Mouse (Mus musculus) 3T3-L1 (cell line): ENCODE data around the gene Pms1.
A peak's percentile ranks its signal among the peaks of the same experiment; 100 is the strongest.
"Not testable (repeated sequence)": the region's sequence is repeated elsewhere in the genome, so short reads cannot be mapped to it uniquely, and the experiment has no call there.

Source experiments
- DNase-seq: peaks from one replicate; pipeline ENCODE4 v3.0.0-alpha.2; 2015; ENCODE audit warnings: low read depth, low spot score

Pms1 gene

DNA sequence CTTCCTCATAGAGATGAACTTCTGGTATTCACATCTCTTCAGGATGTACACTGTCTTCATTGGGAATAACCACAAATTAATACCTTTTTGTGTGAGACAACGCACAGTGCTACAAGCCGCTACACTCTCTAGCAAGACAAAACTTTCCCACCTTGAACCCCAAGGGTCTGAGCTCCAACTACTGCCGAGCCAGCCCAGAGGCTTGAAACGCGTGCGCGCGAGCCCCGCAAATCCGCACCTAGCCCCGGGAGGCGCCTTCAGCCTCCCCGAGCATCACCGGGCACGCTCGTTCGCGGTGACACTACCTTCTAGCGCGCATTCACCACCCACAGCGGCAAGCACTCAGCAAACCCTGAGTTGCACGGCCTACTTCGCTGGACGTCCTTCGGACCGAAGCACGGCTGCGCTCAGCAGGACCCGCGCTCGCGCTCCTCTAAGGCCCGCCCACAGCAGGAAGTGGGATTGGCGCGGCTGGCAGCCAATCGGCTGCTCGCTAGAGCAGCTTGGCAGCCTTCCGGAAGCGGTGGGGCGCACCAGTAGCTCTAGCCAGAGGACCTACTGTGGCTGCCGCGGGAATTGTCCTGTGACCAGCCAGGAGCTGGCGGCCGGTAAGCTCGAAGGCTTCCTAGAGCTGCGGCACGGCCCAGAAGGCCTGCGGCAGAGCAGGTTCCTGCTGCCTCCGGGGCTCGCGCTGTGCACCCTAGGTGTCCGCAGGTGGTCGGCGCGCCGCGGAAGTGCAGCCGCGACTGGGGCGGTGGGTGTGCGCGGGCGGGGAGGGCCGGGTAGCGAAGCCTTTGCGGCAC is at the start of gene Pms1, which contains the start of the genes Ormdl1 and Gm28778:
Gene Pms1 (minus strand): TSS at position 438 of the 803 bp plus-strand sequence.
Gene Ormdl1 (plus strand): TSS at position 515 of the 803 bp plus-strand sequence.
Gene Gm28778 (plus strand): TSS at position 531 of the 803 bp plus-strand sequence.
- peak; percentile 95 for DNase-seq

DNA sequence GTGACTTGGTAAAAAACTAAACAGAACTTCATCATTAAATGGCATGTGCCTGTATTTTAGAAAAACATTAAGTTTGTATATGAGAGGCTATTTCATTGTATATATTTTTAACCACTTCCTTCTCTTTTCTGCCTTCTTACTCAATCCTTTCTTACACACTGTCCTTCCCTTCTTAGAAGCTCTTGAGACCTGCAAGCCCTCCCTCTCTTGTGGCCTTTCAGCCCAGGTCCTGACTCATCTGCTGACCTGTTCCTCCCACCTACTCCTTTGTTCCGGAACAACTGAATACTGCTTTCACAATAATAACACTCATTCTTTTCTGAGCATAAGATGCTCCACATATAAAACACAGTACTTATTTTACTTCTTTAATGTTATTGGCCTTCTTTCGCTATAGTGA is 44.3 kb upstream of the Pms1 start:
- no peak for DNase-seq

DNA sequence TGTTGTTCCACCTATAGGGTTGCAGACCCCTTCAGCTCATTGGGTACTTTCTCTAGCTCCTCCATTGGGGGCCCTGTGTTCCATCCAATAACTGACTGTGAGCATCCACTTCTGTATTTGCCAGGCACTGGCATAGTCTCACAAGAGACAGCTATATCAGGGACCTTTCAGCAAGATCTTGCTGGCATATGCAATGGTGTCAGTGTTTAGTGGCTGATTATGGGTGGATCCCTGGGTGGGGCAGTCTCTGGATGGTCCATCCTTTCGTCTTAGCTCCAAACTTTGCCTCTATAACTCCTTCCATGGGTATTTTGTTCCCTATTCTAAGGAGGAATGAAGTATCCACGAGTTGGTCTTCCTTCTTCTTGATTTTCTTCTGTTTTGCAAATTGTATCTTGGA is 40.6 kb upstream of the Pms1 start:
- not testable (repeated sequence) for DNase-seq

DNA sequence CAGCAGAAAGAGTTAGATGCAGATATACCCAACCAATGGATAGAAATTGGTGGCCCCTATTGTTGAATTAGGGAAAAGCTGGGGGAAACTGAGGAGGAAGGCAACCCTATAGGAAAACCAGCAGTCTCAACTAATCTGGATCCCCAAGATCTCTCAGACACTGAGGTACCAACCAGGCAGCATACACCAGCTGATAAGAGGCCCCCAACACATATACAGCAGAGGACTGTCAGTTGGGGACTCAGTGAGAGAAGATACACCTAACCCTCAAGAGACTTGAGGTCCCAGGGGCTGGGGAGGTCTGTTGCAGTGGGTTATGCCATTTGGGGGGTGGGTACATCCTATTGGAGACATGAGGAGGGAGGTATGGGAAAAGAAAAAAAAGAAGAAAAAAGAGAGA is 38.6 kb upstream of the Pms1 start:
- DNase-seq, result no peak

DNA sequence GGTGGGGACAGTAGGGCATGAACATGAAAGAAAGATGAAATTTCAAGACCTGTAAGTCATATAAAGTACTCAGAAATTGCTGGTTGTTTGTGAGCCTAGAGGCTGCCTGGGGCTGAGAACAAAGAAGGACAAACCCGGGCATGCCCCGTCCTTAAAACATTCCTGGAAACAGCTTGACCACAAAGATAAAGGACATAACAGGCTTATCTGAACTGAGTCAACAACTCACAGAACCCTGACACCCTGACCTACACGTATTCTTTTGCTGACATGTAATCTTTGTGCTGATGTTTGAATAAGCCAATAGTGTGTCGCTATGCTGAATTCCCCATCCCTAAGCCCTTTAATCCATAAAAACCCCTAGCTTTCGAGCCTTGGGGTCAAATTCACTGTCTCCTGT is 36.7 kb upstream of the Pms1 start:
- not testable (repeated sequence) for DNase-seq

DNA sequence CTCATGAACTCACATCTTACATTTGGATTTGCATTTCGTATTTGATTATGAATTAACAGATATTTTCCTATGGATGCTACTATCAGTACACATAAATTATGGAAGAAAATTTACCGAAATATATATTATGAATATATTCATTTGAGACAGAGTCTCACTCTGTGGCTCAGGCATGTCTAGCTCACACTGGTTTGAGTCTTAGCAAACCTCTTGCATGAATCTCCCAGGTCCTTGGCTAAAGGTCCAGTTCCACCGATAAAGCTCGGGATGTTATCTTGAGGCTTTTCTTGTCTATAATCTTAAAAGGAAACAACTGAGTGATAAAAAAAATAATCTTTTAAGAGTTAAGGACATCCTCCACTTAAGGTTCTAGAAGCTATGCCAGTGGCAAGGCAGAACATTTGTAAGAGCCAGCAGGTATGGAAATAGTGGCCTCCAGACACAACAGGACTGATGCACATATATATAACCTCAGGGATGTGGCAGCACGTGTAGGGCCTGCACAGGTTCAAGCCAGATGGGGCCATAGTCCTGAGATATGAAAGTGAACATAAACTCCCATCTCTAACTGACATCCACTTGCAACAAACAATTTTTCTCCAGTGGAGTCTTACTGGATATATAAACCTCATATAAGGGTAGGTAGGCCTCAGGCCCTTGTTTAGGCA is 28.1 kb upstream of the Pms1 start:
- no peak for DNase-seq

DNA sequence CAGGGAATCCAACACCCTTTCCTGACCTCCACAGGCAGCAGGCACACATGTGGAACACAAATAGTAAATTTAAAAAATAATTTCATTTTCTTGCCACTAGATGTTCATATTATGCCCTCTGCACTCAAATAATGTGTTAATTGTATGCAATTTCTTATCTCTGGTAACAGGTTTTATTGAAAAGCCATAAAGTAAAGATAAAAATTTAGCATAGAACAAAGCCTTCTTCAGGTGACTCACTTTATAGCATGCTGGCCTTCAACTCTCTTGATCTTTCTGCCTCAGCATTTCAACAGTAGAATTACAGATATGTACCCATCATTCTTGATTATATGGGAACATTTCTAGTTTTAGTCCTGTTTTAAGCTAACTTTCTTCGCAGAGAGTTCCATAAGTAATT is 27.5 kb upstream of the Pms1 start:
- no peak for DNase-seq

DNA sequence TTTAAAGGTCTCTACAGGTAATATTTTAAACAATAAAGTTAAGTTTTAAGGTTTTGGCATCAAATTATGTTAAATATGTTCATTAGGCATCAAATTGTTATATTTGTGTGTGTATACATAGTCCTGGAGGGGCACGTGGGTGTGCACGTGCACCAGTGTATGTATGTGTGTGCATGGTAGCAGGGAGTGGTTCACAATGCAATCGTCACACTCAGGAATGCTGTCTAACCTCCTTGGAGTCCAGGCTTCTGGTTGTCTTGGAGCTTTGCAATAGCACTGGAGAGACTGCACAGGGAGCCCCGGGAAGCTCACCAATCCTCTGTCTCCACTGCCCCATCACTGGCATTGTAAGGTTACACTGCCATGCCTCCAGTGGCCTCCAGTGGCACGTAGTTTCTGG is 26.4 kb upstream of the Pms1 start:
- no peak for DNase-seq

DNA sequence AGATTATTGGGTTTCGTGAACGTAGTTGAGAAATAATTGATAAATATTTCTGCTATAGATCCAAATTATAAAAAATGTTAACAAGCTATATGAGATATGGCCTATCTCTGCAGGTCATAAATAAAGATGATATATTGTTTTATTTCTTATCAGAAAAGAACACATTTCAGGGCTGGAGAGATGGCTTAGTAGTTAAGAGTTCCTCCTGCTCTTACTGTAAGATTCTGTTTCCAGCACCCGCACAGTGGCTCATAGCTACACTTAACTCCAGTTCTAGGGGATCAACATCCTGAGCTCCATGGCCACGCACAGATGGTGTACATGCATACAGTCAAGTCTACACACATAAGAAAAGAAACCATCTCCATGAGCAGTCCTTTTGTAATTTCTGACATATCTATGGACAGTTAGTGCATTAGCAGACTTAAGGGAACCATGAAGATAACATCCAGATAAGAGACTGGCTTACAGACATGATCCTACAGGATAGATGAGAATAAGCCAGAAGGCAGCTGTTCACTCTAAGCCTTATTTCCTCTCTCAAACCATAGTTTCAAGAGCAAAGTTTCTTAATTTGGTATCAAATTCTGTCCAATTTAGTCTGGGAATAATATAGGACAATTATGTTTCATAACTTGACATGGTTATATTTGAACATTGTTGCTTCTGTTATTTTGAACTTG is 25.0 kb upstream of the Pms1 start:
- DNase-seq, result no peak

DNA sequence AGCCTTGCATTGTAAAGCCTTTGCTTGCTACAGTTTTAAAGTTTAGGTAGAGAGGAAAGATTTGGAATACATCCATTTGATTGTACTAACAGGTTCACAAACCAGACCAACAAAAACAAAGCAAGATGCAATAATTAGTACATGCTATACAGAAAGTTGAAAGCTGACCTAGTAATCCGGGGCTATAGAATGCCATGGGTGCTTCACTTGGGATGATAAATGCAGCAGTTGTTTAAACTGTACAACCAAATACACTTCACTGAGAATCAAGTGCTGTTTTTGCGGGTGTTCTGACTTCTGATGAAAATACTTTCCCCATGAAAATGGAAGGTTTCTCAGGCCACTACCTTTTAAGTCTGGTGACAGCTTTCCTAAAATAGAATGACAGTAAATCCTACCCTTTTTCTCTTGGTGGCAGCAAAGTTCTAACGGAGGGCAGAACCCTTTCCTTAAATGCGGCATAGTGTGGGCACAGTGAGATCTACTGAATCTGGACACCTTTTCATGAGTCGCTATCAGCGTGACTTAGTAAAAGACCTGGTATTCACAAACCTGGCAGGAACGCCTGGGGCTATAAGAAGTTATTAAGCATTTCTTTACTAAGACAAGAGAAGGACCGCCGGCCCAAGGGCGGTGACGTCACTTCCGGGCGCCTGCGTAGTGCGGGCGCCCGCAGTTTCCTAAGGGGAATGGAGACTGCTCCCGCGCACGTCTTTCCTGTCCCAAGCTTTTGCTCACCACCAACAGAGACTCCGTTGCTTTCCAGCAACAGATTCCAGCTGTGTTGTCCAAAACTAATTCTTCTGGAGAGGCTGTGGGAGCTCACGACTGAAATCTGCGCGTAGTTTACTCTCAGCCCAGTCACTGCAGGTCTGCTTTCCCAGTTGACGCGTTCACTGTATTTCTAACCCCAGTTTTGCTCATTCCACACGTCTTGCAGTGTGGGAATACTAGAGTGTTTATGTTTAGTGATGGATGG is 16.5 kb upstream of the Pms1 start, which contains the start of gene Osgepl1:
Gene Osgepl1 (plus strand): TSS at position 636 of the 979 bp plus-strand sequence.
- peak; percentile 88 for DNase-seq

DNA sequence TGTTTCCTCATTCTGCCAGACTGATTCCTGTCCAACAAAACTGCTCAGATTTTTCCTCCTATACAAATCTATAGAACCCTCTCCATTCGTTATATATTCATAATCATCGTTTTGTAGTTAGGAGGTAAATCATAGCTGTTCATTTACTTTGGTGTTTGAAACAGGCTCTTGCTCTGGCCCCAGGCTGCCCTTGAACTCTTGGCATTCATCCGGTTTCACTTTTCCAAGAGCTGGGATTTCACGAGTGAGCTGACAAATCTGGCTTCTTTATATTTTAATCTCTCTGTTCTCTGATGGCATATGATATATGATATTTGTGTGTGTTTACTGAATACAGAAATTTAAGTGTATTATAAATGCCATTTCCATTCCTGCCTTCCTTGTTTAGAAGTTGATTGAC is 3.7 kb upstream of the Pms1 start:
- DNase-seq, result no peak

DNA sequence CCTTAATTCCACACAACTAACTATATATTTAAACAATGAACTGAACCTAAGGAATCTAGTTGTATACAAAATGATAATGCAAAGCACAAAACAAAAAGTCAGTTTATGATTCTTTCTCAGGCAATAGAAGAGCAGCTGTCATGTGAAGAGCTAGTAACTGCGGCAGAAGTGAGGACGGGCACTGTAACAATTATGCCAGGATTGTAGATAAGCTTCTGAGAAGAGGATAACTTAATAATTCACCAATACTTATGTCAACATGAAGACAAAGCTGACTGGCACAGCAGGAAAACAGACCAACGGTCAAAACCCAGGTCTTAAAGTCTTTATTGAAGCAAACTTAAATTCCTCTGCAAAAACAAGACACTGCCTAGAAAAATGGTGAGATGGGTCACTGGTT is 5.6 kb downstream of the Pms1 start:
- no peak for DNase-seq

DNA sequence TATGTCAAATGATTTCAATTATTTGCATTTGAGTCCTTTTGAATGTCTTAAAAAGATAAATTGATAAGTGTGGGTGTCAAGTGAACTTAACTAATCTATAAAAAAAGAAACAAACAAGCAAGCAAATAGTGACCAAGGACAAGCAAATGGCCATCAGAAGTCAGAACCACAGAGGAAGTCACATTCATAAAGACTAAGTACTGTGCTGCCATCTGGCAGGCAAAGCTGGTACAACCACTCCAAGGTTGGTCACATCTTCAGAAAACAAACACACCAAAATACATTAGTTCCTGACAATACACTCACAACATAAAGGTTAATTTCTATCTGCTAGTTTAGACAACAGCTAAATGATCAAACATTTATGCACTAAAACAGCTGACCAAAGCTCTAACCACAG is 24.2 kb downstream of the Pms1 start:
- peak; percentile 52 for DNase-seq

DNA sequence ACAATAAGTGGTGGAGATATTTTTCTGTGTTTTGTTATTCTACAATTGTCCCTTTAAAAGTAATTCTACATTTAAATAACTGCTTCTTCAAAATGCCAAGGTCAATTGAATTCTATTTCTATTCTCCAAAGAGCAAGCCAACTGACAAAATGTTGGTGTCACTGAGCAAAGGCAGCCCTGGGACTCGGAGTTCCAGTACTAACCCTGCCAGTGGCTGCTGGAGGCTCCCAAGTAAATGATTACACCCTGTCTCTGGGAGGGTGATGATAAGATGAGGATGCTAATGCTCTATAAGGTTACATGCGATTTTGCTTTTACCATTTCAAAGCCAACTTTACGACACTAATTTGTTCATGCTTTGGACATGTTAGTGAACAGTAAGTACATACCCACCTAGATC is 26.9 kb downstream of the Pms1 start:
- DNase-seq, result no peak

DNA sequence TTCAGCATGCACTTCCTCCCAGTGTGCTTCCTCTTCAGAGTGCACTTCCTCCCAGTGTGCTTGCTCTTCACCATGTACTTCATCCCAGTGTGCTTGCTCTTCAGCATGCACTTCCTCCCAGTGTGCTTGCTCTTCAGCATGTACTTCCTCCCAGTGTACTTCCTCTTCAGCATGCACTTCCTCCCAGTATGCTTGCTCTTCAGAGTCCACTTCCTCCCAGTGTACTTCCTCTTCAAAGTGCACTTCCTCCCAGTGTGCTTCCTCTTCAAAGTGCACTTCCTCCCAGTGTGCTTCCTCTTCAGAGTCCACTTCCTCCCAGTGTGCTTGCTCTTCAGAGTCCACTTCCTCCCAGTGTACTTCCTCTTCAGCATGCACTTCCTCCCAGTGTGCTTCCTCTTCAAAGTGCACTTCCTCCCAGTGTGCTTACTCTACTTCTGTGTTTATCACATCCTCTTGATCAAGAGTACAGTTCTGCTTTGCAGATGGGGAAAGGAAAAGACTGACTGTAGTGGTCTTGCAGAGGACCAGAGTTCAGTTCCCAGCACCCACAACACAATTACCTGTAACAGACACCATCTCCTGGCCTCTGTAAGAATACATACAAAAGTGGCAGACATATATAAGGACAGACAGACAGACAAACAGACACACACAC is 31.7 kb downstream of the Pms1 start:
- DNase-seq, result not testable (repeated sequence)

DNA sequence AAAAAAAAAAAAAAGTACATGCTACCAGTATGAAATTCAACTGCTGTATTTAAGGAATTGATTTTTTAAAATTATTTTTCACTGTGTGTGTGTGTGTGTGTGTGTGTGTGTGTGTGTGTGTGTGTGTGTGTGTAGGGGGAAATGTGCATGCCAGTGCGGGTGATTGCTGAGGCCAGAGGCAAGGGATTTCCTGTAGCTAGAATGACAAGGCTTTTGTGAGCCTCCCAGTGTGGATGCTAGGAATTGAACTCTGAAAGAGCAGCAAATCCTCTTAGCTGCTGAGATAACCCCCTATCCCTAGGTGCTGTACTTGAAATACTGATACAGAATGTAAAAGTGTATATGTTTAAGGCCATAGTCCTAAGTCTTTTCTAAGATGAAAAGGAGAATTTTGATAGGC is 70.8 kb downstream of the Pms1 start:
- DNase-seq, result no peak

DNA sequence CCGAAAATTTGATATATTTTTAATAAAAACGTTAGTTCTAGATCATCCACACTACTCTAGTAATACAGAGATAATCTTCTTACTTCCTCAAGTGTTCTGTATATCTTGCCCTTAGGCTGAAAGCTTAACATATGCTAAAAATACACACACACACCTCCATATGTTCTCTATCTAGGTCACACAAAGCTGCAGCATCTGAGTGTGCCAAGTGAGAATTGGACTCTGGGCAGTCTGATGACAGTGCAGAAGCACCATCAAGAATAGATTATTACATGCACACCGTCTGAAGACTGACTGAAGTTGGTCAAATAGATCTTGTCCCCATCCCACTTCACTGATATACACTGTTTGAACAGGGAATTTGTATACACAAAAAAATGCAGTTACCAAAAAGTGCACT is 71.2 kb downstream of the Pms1 start:
- no peak for DNase-seq

DNA sequence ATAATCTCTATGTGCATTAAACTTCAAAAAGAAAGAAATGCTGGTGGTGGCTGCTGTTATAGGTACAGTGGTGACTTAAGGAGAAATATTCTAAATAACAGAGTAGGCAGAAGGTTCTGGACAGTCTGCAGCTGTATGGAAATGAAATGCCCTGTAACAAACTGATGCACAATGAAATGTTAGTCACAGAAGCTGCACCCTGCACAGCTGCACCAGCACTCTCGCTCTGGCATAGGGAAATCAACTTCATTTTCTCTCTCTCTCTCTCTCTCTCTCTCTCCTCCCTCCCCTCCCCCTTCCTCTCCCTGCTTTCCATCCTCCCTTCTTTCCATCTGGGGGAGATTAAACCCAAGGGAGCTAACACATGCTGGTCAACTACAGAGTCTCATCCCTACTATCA is 72.0 kb downstream of the Pms1 start:
- no peak for DNase-seq

DNA sequence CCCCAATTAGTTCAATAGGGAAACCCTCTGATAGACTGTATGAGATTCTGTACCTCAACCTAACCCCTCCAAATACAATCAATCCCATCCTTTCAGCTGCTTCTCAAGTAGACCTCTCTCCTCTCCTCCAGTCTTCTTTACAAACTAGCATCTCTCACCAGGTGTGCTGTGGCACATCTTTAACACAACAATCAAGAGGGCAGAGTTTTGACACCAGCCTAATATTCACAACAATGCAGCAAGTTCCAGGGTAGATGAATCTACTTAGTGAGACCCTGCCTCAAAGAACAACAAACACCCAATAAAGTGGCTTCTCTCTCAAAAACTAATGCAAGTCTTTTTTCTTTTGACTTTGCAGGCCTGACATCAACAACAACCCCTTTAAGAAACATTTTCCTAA is 86.7 kb downstream of the Pms1 start:
- DNase-seq, result no peak

DNA sequence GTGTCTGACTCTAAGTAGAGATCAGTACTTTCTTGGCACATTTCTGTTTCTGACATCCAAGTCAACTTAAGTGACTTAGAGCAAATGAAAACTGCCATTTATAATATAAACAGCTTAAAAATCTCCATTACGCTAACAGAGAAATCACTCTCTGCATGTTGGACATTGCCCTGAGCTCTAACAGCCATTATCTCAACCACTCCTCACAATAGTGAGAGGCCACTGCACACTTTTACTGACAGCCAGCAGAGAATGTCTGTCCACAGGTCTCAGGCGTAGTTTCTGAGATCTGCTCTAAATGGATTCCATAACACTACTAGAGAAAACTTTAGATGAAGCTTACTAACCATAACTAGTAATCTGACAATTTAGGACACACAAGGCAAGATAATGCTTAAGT is 92.9 kb downstream of the Pms1 start:
- no peak for DNase-seq
